Mouse (Mus musculus) fat pad, adult 2 months (tissue): ENCODE measurements around the gene Sf3a3.
A peak's percentile ranks its signal among the peaks of the same experiment; 100 is the strongest.

Experiments
- DNase-seq: peaks from one replicate; pipeline ENCODE4 v3.0.0-alpha.2; 2011; ENCODE audit warnings: low read depth, low spot score; ENCODE audit errors: extremely low read depth

The Sf3a3 gene

DNA sequence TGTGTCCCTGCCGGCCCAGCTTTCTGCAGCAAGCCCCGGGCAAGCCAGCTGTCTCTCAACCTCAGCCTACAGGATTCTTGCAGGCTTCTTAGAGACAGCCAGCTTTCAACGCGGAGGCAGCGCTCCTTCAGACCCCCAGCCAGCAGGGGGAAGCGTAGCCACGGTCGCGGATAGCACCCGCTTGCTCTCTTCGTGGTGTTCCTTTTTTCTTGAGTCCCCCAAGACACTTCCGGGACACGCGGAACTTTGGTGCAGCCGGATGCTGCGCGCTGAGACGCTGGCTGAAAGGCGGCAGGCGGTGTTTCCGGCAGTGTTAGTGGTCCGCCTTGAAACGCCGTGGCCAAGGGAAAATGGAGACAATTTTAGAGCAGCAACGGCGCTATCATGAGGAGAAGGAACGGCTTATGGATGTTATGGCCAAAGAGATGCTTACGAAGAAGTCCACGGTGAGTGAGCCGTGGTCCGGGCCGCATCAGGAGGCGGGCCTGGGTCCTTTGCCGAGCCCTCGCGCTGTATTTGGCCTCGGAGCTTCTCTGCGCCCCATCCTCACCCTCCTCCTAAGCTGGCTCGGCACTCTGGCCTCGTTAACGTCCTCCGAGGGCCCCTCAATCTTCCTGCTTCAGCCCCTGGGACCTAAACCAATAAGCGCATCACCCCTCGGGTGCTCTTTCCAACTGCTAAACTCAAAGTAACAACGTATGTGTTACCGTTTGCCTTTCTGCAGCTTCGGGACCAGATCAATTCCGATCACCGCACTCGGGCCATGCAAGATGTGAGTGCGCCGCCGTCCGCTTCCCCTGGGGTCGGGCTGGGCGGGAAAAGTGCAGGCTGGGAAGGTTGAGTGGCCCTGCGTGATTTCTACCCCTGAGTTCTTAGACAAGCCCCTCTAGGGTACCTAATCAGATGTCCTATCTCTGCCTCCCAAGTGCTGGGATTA, at the start of gene Sf3a3:
Gene Sf3a3, plus strand, starts transcription at position 232 of the 937 bp plus-strand sequence.
- peak; percentile 67 for DNase-seq

DNA sequence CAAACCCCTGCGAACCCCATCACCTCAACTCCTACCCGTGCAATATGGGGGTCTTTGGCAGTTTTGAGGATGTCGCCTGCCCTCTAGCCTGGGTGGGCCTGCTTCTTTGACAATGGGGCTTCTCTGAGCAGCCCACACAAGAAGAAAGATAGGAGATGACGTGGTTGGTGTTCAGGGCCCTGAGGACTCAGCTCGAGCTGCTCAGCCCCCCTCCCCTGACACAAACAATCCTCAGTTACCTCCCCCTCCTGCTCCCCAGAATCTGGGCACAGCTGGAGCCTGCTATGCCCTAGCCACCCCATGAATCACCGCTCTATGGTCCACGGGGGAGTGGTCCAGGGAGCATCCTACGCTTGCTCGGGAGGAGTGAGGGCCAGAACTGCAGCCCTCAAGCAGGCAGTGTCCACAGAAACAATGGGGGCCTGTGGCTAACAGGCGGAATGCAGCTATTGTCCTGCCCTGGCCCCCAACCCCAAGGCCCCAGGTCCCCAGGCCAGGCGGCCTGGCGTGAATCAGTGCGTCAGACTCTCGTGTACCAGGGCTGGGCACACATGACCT, 47.0 kb upstream of the Sf3a3 start:
- DNase-seq: no peak

DNA sequence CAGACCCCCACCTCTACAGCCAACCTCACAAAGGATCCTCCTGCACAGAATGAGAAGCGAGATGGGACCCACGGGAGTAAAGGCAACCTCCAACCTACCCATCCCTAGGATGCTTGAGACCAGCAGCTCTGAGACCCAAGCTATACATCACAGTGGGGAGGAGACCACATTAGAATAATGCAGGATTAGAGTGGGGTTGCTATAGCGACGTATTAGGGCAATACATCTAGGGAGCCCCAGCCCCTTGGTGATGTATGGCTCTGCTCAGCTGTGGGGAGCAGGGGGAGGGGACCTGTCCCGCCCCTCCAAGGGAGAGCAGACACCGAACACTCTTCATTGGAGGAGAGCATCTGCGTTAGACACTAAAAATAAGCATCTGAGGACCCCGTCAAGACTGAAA, 46.5 kb upstream of the Sf3a3 start:
- no peak for DNase-seq

DNA sequence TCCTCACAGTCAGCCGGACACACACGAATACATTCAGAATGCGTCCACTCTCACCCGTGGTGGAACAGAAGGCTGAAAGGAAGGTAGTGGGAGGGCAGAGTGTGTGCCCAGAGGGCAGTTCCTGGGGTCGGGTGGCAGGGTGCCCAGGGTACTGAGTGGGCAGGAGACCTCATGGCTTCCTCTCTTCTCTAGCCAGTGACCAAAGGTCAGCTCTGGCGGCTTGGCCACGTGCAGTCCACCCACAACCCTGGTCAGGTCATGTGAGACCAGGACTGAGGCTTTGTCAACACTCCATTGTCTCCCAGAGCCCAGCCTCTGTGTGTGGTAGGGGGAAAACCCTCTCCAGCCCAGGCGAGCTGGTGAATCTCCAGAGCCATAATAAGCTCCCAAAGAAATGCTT, 44.3 kb upstream of the Sf3a3 start:
- no peak for DNase-seq

DNA sequence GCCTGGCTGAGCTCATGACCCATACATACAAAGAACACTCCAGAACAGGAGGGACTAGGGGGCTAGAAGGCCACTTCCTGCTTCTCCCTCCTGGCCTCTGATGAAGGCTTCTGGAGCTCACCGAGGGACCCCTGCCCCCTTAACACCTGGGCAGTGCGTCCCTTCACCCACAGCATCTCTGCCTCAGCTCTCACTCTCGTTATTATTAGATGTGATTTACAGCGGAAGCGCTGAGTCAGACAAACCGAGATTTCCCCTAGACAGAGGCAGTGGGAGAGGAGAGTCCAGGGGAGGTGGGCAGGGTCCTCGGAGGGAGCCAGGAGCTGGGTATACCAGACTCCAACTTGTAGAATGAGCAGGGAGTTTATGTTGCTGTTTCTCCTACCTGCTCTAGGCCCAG, 43.0 kb upstream of the Sf3a3 start:
- no peak for DNase-seq

DNA sequence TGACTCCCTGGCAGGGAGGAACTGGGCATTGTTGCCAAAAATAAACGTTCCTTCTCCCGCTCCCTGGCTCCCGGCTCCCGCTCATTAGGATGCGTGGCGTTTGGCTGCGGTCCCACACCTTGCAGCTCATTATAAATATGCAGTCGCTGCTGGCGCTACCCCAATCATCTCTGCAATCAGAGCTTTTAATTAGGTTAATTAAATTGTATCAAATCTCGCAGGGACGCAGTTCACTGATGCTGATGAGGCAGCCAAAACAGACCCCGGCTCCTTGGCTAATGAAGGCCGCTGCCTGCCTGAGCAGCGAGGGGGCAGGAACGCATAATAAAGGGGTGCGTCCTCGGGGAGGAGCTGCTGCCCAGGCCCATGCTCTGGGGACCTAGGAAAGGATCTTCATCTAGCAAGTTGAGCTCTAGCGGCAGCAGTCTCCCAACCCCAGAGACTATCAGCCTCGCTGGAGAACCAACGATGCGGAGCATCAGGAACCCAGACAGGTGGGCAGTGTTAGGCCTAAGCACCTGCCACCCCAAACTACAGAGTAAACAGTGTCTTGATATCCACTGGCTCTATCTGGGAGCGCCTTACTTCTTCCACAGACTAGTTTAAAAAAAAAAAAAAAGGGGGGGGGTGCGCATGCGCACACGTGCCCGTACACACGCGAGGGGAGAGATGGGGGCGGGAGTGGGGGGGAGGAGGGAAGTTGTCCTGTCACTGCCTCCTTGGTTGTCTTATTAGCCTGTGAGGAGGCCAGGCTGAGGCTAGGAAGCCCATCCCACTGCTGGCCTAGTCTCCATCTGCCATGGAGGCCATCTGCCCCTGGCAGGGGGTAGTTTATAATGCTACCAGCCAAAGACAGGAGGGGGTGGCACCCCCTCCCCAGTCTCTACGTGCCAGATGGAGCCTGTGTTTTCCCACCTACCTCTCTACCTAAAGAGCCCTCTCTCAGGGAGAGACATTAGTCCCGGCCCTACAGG, 41.9 kb upstream of the Sf3a3 start:
- DNase-seq: no peak

DNA sequence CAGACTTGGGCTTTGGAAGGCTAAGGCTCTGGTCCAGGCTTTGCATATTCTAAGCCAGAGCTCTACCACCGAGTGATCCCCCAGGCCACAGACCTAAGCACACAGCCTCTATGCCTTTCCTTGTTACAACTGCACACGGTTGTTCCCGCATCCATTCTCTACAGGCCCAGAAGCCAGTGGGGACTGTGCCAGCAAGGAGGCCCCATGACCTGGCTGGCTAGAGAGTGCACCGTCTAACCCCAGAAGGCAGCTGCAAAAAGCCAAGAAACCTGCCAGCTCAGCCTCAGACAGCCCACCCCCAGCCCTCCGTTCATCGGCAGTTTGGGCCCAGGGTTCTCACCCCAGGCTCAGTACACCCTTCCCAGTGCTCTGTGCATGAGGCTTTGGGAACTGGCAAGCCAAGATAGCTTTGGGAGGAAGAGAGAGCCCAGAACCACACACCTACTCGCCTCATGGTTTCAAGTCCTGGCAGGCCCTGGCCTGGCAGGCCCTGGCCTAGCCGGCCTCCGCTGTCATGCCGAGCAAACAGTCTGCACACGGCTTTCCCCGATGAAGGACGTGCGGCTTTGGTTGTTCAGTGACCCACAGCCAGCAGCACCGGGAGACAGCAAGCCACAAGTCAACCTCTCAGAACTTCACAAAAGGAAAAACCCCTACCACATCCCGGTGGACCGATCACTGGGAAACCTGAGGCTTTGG, 40.1 kb upstream of the Sf3a3 start:
- peak; percentile 59 for DNase-seq

DNA sequence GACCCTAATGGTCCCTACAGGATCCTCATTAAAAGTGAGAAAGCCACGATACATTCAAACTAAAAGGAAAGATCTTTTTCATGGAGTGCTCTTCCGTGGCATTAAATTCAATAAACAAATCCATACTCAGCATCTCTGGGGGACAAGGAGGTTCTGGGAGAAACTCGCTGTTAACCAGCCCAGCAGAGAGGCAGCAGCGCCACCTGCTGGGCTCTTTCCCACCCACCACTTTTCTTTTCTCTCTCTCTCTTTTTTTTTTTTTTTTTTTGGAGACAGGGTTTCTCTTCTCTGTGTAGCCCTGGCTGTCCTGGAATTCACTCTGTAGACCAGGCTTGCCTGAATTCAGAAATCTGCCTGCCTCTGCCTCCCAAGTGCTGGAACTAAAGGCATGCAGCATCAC, 39.5 kb upstream of the Sf3a3 start:
- no peak for DNase-seq

DNA sequence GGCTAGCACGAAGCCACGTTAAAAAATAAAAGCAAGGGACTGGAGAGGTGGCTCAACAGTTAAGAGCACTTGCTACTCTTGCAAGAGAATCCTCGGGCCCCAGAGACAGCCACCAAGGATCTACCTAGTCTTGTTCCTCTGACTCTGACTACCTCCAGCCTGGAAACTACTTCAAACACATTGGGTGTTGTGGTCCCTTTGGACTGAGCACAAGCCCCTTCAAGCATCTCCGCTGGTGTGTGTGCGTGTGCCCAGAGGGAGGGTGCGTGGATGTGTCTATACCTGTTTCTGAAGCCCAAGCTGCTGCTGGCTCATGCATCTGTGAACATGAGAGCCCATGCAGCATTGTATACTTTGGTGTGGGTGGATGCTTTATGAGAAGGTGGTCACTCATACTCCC, 38.6 kb upstream of the Sf3a3 start:
- no peak for DNase-seq

DNA sequence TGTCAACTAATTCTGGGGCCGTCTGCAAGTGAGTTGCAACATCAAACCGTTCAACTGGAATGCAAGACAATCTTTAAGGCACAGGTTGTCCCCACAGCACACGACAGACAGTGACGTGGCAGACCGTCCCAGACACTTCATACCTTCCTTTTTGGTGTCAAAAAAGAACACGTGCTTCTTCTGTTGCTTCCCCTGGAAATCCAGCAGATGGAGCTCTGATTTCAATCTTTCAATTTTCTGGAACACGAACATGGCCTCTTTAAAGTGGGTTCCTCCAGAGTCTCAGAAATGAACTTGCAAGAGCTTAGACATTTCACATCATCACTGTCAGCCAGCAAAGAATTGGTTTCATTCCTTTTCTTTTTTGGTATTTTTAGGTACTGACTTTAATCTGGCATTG, 32.3 kb upstream of the Sf3a3 start:
- DNase-seq: no peak

DNA sequence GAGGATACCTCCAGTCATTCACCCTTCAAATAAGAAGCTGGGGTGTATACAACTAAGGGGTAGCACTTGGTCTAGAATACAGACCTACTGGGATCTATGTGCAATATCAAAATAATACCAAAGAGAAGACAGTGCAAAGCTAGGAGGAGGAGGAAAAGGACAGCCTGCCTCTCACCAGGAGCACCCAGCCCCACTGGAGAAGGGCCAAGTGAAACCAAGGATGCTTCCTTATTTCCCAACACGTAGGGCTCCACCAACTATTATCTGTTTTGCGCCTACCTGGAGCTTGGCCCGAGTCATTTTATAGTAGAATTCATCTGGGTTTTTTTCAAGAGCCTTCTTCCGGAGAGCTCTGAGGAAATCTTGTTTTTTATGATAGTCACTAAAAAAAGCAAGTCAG, 31.1 kb upstream of the Sf3a3 start:
- no peak for DNase-seq

DNA sequence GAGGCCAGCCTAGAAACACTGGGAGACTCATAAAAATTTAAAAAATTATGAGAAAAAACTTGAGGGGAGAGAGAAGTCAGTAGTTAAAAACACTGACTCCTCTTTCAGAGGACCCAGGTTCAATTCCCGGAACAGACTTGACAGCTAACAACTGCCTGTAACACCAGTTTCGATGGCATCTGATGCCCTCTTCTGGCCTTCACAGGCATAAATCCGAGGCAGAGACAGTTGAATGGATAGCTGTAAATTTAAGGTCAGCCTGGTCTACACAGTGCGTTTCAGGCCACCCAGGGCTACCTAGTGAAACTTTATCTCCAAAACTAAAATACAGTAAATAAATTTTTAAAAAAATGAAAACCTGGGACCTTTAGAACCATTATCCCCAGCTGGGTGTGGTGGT, 29.6 kb upstream of the Sf3a3 start:
- DNase-seq: no peak

DNA sequence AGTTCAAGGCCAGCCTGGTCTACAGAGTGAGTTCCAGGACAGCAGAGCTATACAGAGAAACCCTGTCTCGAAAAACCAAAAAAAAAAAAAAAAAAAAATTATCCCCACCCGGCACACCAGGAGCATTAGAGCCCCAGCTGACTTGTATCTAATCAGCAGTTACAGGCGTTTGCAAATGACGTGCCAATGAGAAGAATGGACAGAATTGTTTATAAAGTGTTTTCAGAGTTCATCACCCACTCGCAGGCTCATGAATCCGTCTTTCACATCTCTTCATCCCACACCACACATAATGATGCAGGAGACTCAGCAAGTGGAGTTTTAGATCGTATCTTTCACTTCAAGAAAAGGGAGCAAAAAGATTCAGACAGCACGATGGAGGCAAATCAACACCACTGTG, 29.1 kb upstream of the Sf3a3 start:
- DNase-seq: no peak

DNA sequence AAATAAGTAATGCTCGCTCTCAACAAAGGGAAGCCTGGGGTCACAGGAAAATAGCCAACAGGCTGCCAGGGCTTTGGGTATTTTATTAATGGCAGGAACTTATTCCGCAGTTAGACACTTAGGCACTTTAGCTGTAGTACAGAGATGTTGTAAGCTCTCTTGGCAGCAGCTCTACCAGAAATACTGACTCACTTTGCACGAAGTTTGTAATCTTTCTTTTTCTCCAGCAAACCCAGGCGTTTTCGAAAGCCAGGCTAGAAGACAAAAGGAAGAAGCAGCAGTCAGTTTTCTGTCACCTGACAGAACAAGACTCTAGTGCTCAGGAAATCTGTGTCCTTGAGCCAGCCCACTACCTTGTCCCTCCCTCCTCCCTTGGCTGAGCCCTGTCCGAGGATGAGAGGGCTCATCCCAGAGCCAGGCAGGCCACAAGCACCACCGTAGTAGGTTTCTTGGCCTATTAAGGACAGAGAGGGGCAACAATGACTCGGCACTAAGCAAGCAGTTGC, 28.6 kb upstream of the Sf3a3 start:
- DNase-seq: no peak

DNA sequence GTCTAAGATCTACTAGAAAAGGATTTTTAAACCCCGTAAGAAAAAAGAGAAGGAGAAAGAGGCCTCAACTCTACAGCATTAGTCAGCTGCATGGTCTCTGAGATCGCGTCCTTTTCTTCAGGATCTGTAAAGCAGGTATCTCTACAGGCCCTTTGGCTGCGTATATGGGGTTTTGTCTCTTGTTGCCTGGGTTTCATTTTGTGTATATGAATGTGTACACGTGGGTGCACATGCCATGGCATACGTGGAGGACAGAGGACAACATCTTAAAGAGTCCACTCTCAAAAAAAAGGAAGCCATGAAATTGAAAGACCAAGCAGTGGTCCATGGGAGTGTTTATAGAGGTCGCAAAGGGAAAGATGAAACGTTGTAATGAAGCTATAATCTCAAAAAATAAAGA, 23.1 kb upstream of the Sf3a3 start:
- DNase-seq: no peak

DNA sequence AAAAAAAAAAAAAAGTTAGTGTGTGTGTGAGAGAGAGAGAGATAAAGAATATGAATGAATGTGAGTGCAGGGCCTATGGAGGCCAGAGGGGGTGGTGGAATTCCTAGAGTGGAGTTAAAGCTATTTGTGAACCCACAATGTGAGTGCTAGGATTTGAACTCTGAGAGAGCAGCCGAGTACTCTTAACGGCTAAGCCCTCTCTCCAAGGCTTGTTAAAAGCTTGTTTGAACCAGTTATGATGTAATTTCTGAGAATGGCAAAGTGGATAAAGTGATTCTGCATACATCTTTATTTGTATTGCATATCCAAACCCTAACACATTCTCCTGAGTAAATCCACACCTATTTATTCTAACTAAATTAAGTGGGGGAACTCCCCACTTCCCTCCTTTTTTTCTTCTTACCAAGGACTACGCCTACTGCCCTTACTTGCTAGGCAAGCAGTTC, 22.1 kb upstream of the Sf3a3 start:
- no peak for DNase-seq

DNA sequence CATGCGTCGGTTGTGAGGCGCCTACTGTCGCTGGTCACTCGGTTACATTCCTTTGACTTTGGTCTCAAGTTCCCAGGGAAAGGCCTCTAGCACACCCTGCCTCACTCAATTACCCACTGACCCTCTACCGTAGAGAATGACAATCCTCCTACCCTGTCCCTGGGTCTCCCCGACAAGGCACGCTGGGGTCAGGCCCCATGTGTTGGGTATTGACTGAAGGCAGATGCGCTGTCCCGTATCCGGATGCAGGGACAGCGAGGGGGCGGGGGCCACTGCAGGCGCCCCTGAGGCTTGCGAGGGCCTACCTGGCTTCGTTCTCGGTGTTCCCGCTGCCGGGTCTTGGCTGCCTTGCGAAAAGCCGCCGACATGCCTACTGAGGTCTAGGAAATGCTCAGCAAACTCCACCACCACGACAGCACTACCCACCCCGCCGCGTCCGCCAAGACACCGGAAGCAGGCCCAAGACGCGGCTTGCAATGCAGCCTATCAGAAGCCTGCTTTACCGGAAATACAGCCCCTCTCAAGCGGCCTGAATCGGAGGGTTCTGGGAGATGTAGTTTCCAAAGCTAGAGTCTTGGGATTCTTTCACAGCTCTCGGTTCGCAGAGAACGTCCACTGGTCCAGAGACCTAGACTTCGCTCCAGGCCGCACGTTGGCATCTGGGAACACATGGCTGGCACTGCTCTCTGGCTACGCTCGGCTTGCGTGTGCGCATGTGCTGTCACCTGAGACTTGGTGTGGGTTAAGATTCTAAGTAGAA, 21.3 kb upstream of the Sf3a3 start, which contains the start of gene Utp11:
Gene Utp11, minus strand, starts transcription at position 466 of the 760 bp plus-strand sequence.
- no peak for DNase-seq

DNA sequence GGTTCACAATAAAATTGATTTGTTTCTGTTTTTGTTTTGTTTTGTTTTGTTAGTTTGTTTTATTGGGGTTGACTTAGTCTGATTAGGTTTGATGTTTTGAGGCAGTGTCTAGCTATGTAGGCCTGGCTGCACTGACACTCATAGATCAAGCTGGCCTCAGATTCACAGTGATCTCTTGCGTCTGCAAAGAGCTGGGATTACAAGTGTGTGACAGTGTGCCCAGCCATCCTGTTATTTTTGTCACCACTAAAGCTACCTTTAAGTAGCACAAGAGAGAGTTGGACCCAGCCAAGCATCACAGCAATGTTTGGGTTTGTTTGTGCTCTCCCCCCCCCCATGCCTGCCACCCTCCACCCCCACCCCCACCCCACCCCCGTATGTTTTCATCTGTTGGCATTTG, 20.0 kb upstream of the Sf3a3 start:
- DNase-seq: no peak

DNA sequence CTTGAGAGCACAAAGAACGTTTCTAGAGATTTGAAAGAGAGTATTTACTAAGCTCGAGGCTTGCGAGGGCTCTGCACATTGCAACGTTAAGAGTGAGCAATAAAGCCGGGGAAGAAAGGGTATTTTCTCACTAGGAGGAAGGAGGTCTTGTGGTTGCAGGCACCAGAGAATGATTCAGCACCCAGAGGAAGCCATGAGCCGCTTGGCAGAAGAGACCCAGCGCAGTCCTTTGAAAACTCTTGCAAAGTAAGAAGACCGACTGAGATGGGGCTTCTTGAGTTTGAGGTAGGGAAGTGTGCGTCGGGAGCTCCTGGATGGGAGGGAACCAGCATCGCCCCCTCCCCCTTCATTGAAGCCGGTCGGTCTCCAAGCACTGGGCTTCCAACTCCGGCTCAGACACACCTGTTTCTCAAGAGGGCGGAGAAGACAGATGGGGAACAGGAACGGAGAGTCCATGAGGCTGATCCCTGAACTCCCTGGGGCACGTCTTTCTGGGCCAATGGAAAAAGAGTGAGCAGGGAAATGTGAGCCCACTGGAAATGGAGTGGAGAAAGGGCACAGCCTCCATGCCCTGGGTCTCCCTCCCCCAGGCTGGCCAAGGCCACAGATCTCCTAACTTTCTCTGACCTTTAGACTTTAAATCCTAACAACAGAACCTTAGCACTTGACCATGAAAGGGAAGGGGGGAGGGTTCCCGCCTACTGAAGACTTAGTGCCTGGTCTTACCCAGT, 18.6 kb upstream of the Sf3a3 start:
- no peak for DNase-seq
